Mouse (Mus musculus) liver, adult 2 months (tissue): ENCODE data around the gene Creb3l2. TPM values are rescaled to one million over a fixed set of nuclear protein-coding genes. Genes with fewer than 3 reads are reported as not detected.

Experiments used
- DNase-seq: peaks from one replicate; pipeline ENCODE4 v3.0.0-alpha.2; 2011; ENCODE audit warnings: low read depth, low spot score; ENCODE audit errors: extremely low read depth
- H3K27ac ChIP-seq: fragments of 200-500 bp; replicated peaks from 2 replicates; pipeline ENCODE4 v1.5.1; 2012; ENCODE audit warnings: low read depth, mild to moderate bottlenecking, control low read depth, inconsistent platforms, low read length; ENCODE audit not compliant: insufficient read depth
- H3K27me3 ChIP-seq: fragments of 200-500 bp; 2 replicates; pipeline ENCODE4 v1.6.1; 2012; ENCODE audit warnings: mild to moderate bottlenecking, moderate library complexity, low read length, inconsistent platforms; ENCODE audit not compliant: control insufficient read depth, insufficient read depth
- H3K36me3 ChIP-seq: fragments of 200-500 bp; 2 replicates; pipeline ENCODE4 v1.6.1; 2012; ENCODE audit warnings: low read length, inconsistent platforms; ENCODE audit not compliant: control insufficient read depth, insufficient read depth
- H3K4me1 ChIP-seq: fragments of 200-500 bp; 2 replicates; pipeline ENCODE4 v1.6.1; 2011; ENCODE audit warnings: low read length; ENCODE audit not compliant: control insufficient read depth, insufficient read depth
- H3K4me3 ChIP-seq: fragments of 200-500 bp; 2 replicates; pipeline ENCODE4 v1.5.1; 2011; ENCODE audit warnings: low read depth, mild to moderate bottlenecking, control low read depth, low read length, moderate library complexity; ENCODE audit not compliant: insufficient read depth
- H3K79me2 ChIP-seq: fragments of 200-500 bp; 2 replicates; pipeline ENCODE4 v1.6.1; 2012; ENCODE audit warnings: inconsistent platforms, mild to moderate bottlenecking, low read length, moderate library complexity; ENCODE audit not compliant: control insufficient read depth, insufficient read depth
- H3K9ac ChIP-seq: fragments of 200-500 bp; 2 replicates; pipeline ENCODE4 v1.6.1; 2012; ENCODE audit warnings: low read depth, mild to moderate bottlenecking, control low read depth, inconsistent platforms, low read length
- CTCF ChIP-seq: fragments of 200-500 bp; IDR thresholded peaks from 2 replicates; pipeline ENCODE4 v1.5.1; 2011; ENCODE audit warnings: low read depth, low read length, control low read depth
- POLR2A ChIP-seq: fragments of 200-500 bp; IDR thresholded peaks from 2 replicates; pipeline ENCODE4 v1.6.1; 2011; ENCODE audit warnings: low read length, control low read depth; ENCODE audit not compliant: insufficient read depth; ENCODE audit errors: extremely low read depth
- WGBS: fragments of 180-500 bp; shearing (Covaris S2); methylation state at CpG from one replicate; pipeline ENCODE4 v1.1.7; 2018; 5-methylcytosine and 5-hydroxymethylcytosine counted together
- polyA plus RNA-seq: library from polyadenylated mRNA; depleted of rRNA; stranded (reverse); fragments of >200 nt; gene quantifications from 2 replicates; pipeline ENCODE4 v1.2.3, GENCODE M21; 2012
- total RNA-seq: library from RNA; depleted of rRNA; stranded (reverse); fragments of >200 nt; gene quantifications from 2 replicates; pipeline ENCODE4 v1.2.3, GENCODE M21; 2014

Gene Creb3l2
- total and polyA plus RNA-seq, 2 experiments: 2.7 to 6.6 TPM

- Histone ChIP-seq H3K4me3 (no peak overlapping the region), H3K27ac (no peak overlapping the region), H3K9ac (no peak overlapping the region), H3K79me2 (no peaks in the 10 kb centered on the region), H3K4me1 (no peaks in the 10 kb centered on the region), H3K36me3 (no peaks in the 10 kb centered on the region), H3K27me3 (no peaks in the 10 kb centered on the region)
- no peak for TF ChIP-seq POLR2A
- no peak for TF ChIP-seq CTCF
- no peak for DNase-seq
- WGBS: 70% methylated on average over 2 of the region's 2 CpGs
Measured at GRCm38 (mm10) chr6:37292068-37292467, 149.9 kb downstream of the Creb3l2 start.

- Histone ChIP-seq H3K4me3 (no peak overlapping the region), H3K27me3 (no peaks in the 10 kb centered on the region), H3K9ac (no peak overlapping the region), H3K36me3 (no peaks in the 10 kb centered on the region), H3K79me2 (no peaks in the 10 kb centered on the region), H3K4me1 (no peaks in the 10 kb centered on the region), H3K27ac (no peak overlapping the region)
- DNase-seq: no peak
- TF ChIP-seq POLR2A (no peak), CTCF (no peak)
- WGBS: 92% methylated on average over 1 of the region's 1 CpGs
Measured at GRCm38 (mm10) chr6:37291171-37291570, 150.8 kb downstream of the Creb3l2 start.

GRCm38 (mm10) chr6:37290691-37291090 lies 151.3 kb downstream of the Creb3l2 start:
- Histone ChIP-seq H3K79me2 (no peaks in the 10 kb centered on the region), H3K9ac (no peak overlapping the region), H3K27ac (no peak overlapping the region), H3K36me3 (no peaks in the 10 kb centered on the region), H3K4me3 (no peak overlapping the region), H3K27me3 (no peaks in the 10 kb centered on the region), H3K4me1 (no peaks in the 10 kb centered on the region)
- TF ChIP-seq CTCF: no peak
- TF ChIP-seq POLR2A: no peak
- 98% methylated on average over 3 of the region's 3 CpGs for WGBS
- DNase-seq: no peak

- Histone ChIP-seq H3K27me3 (no peaks in the 10 kb centered on the region), H3K4me1 (no peaks in the 10 kb centered on the region), H3K79me2 (no peaks in the 10 kb centered on the region), H3K36me3 (no peaks in the 10 kb centered on the region), H3K4me3 (no peak overlapping the region), H3K27ac (no peak overlapping the region), H3K9ac (no peak overlapping the region)
- 85% methylated on average over 4 of the region's 4 CpGs for WGBS
- TF ChIP-seq CTCF (no peak), POLR2A (no peak)
- no peak for DNase-seq
Measured at GRCm38 (mm10) chr6:37286134-37286533, 155.8 kb downstream of the Creb3l2 start.

GRCm38 (mm10) chr6:37284879-37285278 lies 157.1 kb downstream of the Creb3l2 start:
- Histone ChIP-seq H3K9ac (no peak overlapping the region), H3K27ac (no peak overlapping the region), H3K4me1 (no peaks in the 10 kb centered on the region), H3K79me2 (no peaks in the 10 kb centered on the region), H3K36me3 (no peaks in the 10 kb centered on the region), H3K4me3 (no peak overlapping the region), H3K27me3 (no peaks in the 10 kb centered on the region)
- WGBS: 88% methylated on average over 9 of the region's 9 CpGs
- TF ChIP-seq CTCF (no peak), POLR2A (no peak)
- DNase-seq: no peak

DNA sequence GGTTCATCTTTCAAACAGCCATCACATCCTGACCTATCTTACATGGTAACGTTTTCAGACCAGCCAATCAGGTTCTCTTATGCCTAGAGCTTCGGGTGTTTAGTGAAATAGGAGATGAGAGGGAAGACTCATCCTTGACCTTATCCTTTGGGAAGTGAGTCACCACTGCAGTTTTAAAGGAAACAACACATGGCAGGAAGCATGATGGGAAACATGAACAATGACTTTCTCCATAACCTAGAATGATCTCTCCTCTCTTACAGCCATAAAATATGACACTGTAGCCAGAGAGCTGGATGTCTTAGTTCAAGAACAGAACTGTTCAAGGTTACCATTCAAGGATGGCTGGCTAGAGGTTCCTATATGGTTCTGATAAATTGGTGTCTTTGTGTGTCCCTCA lies 158.6 kb downstream of the Creb3l2 start:
- no peaks in the 10 kb centered on the region for H3K4me1 ChIP-seq
- H3K27ac ChIP-seq: no peak overlapping the region
- H3K36me3 ChIP-seq: no peaks in the 10 kb centered on the region
- H3K9ac ChIP-seq: no peak overlapping the region
- H3K27me3 ChIP-seq: no peaks in the 10 kb centered on the region
- no peak for DNase-seq
- no peak overlapping the region for H3K4me3 ChIP-seq
- H3K79me2 ChIP-seq: no peaks in the 10 kb centered on the region
- TF ChIP-seq CTCF (no peak), POLR2A (no peak)
- 51% methylated on average over 2 of the region's 2 CpGs for WGBS
